Mouse (Mus musculus): Measurements from ENCODE around the gene Naa60. TPM values are rescaled to one million over a fixed set of nuclear protein-coding genes. Genes with fewer than 3 reads are reported as not detected.

The Naa60 gene
- polyA plus RNA-seq, 1 experiment: 27.1 TPM

- peaks cover 13% of the 10 kb centered on the region for H3K36me3 ChIP-seq (ENCODE audit: control insufficient read depth, insufficient read depth)
These were observed 56.4 kb downstream of the Naa60 start for GRCm38 (mm10) chr16:3928582-3928981.

GRCm38 (mm10) chr16:3929151-3929550, 57.0 kb downstream of the Naa60 start:
- Histone ChIP-seq H3K27me3 (ENCODE audit: control insufficient read depth, insufficient read depth, insufficient read length) (no peaks in the 10 kb centered on the region), H3ac (ENCODE audit: control insufficient read depth, insufficient read length, low read depth) (no peak overlapping the region), H3K79me2 (ENCODE audit: control insufficient read depth, insufficient read depth) (no peaks in the 10 kb centered on the region), H3K79me3 (ENCODE audit: low read depth) (no peaks in the 10 kb centered on the region), H3K4me3 (ENCODE audit: insufficient read depth, poor library complexity, severe bottlenecking) (no peak overlapping the region), H3K36me3 (ENCODE audit: control insufficient read depth, insufficient read depth) (peaks cover 13% of the 10 kb centered on the region)
- TF ChIP-seq FOSL1 (IDR thresholded peaks at IDR 0.05; ENCODE audit: insufficient read depth, low read length, poor library complexity, severe bottlenecking) (no peak), CTCF (IDR thresholded peaks at IDR 0.05; ENCODE audit: control insufficient read depth, insufficient read depth, insufficient read length) (no peak), MAX (IDR thresholded peaks at IDR 0.05) (no peak), CEBPB (IDR thresholded peaks at IDR 0.05; ENCODE audit: low read depth) (no peak), MYOG (IDR thresholded peaks at IDR 0.05; ENCODE audit: control insufficient read depth, extremely low read depth, insufficient read length) (no peak), USF1 (IDR thresholded peaks at IDR 0.05; ENCODE audit: low read depth) (no peak), MYOD1 (IDR thresholded peaks at IDR 0.05; ENCODE audit: control insufficient read depth, insufficient read length, low read depth) (no peak)

More at GRCm38 (mm10) chr16:3928582-3928981, 56.4 kb downstream of the Naa60 start:
- Histone ChIP-seq H3K27me3 (ENCODE audit: control insufficient read depth, insufficient read depth, insufficient read length) (no peaks in the 10 kb centered on the region), H3K79me3 (ENCODE audit: low read depth) (no peaks in the 10 kb centered on the region), H3ac (ENCODE audit: control insufficient read depth, insufficient read length, low read depth) (no peak overlapping the region), H3K79me2 (ENCODE audit: control insufficient read depth, insufficient read depth) (no peaks in the 10 kb centered on the region), H3K4me3 (ENCODE audit: insufficient read depth, poor library complexity, severe bottlenecking) (no peak overlapping the region)
- no peak for TF ChIP-seq MYOG (IDR thresholded peaks at IDR 0.05; ENCODE audit: control insufficient read depth, extremely low read depth, insufficient read length)
- no peak for TF ChIP-seq CTCF (IDR thresholded peaks at IDR 0.05; ENCODE audit: control insufficient read depth, insufficient read depth, insufficient read length)
- no peak for TF ChIP-seq FOSL1 (IDR thresholded peaks at IDR 0.05; ENCODE audit: insufficient read depth, low read length, poor library complexity, severe bottlenecking)
- TF ChIP-seq MAX (IDR thresholded peaks at IDR 0.05): no peak
- TF ChIP-seq MYOD1 (IDR thresholded peaks at IDR 0.05; ENCODE audit: control insufficient read depth, insufficient read length, low read depth): no peak
- TF ChIP-seq USF1 (IDR thresholded peaks at IDR 0.05; ENCODE audit: low read depth): no peak
- no peak for TF ChIP-seq CEBPB (IDR thresholded peaks at IDR 0.05; ENCODE audit: low read depth)

GRCm38 (mm10) chr16:3933536-3933935, 61.4 kb downstream of the Naa60 start:
- TF ChIP-seq CEBPB (IDR thresholded peaks at IDR 0.05; ENCODE audit: low read depth) (no peak), MYOG (IDR thresholded peaks at IDR 0.05; ENCODE audit: control insufficient read depth, extremely low read depth, insufficient read length) (no peak), MAX (IDR thresholded peaks at IDR 0.05) (peak; percentile 39), FOSL1 (IDR thresholded peaks at IDR 0.05; ENCODE audit: insufficient read depth, low read length, poor library complexity, severe bottlenecking) (peak; percentile 38)
- no peak overlapping the region for H3ac ChIP-seq (ENCODE audit: control insufficient read depth, insufficient read length, low read depth)
- no peak overlapping the region for H3K4me3 ChIP-seq (ENCODE audit: insufficient read depth, poor library complexity, severe bottlenecking)
- H3K79me3 ChIP-seq (ENCODE audit: low read depth): no peaks in the 10 kb centered on the region
- H3K36me3 ChIP-seq (ENCODE audit: control insufficient read depth, insufficient read depth): peaks cover 20% of the 10 kb centered on the region
- H3K27me3 ChIP-seq (ENCODE audit: control insufficient read depth, insufficient read depth, insufficient read length): no peaks in the 10 kb centered on the region
- no peaks in the 10 kb centered on the region for H3K79me2 ChIP-seq (ENCODE audit: control insufficient read depth, insufficient read depth)

- Histone ChIP-seq H3K36me3 (ENCODE audit: control insufficient read depth, insufficient read depth) (peaks cover 22% of the 10 kb centered on the region), H3K4me3 (ENCODE audit: insufficient read depth, poor library complexity, severe bottlenecking) (no peak overlapping the region), H3K79me2 (ENCODE audit: control insufficient read depth, insufficient read depth) (no peaks in the 10 kb centered on the region), H3ac (ENCODE audit: control insufficient read depth, insufficient read length, low read depth) (no peak overlapping the region), H3K79me3 (ENCODE audit: low read depth) (no peaks in the 10 kb centered on the region), H3K27me3 (ENCODE audit: control insufficient read depth, insufficient read depth, insufficient read length) (no peaks in the 10 kb centered on the region)
- no peak for TF ChIP-seq FOSL1 (IDR thresholded peaks at IDR 0.05; ENCODE audit: insufficient read depth, low read length, poor library complexity, severe bottlenecking)
- TF ChIP-seq MYOG (IDR thresholded peaks at IDR 0.05; ENCODE audit: control insufficient read depth, extremely low read depth, insufficient read length): no peak
- no peak for TF ChIP-seq USF1 (IDR thresholded peaks at IDR 0.05; ENCODE audit: low read depth)
- TF ChIP-seq MYOD1 (IDR thresholded peaks at IDR 0.05; ENCODE audit: control insufficient read depth, insufficient read length, low read depth): no peak
- no peak for TF ChIP-seq CEBPB (IDR thresholded peaks at IDR 0.05; ENCODE audit: low read depth)
- no peak for TF ChIP-seq CTCF (IDR thresholded peaks at IDR 0.05; ENCODE audit: control insufficient read depth, insufficient read depth, insufficient read length)
- no peak for TF ChIP-seq MAX (IDR thresholded peaks at IDR 0.05)
These were observed 61.9 kb downstream of the Naa60 start for GRCm38 (mm10) chr16:3934091-3934490.

- H3K4me3 ChIP-seq (ENCODE audit: insufficient read depth, poor library complexity, severe bottlenecking): no peak overlapping the region
- H3ac ChIP-seq (ENCODE audit: control insufficient read depth, insufficient read length, low read depth): no peak overlapping the region
- TF ChIP-seq CEBPB (IDR thresholded peaks at IDR 0.05; ENCODE audit: low read depth) (no peak), FOSL1 (IDR thresholded peaks at IDR 0.05; ENCODE audit: insufficient read depth, low read length, poor library complexity, severe bottlenecking) (peak; percentile 69), MYOD1 (IDR thresholded peaks at IDR 0.05; ENCODE audit: control insufficient read depth, insufficient read length, low read depth) (no peak), CTCF (IDR thresholded peaks at IDR 0.05; ENCODE audit: control insufficient read depth, insufficient read depth, insufficient read length) (no peak)
- H3K79me2 ChIP-seq (ENCODE audit: control insufficient read depth, insufficient read depth): no peaks in the 10 kb centered on the region
- H3K79me3 ChIP-seq (ENCODE audit: low read depth): no peaks in the 10 kb centered on the region
- peaks cover 22% of the 10 kb centered on the region for H3K36me3 ChIP-seq (ENCODE audit: control insufficient read depth, insufficient read depth)
- no peaks in the 10 kb centered on the region for H3K27me3 ChIP-seq (ENCODE audit: control insufficient read depth, insufficient read depth, insufficient read length)
These were observed 62.5 kb downstream of the Naa60 start for GRCm38 (mm10) chr16:3934701-3935100.

GRCm38 (mm10) chr16:3951141-3951540, 79.0 kb downstream of the Naa60 start:
- Histone ChIP-seq H3K36me3 (ENCODE audit: control insufficient read depth, insufficient read depth) (no peaks in the 10 kb centered on the region), H3K4me3 (ENCODE audit: insufficient read depth, poor library complexity, severe bottlenecking) (no peak overlapping the region), H3K79me2 (ENCODE audit: control insufficient read depth, insufficient read depth) (no peaks in the 10 kb centered on the region), H3ac (ENCODE audit: control insufficient read depth, insufficient read length, low read depth) (no peak overlapping the region), H3K27me3 (ENCODE audit: control insufficient read depth, insufficient read depth, insufficient read length) (no peaks in the 10 kb centered on the region), H3K79me3 (ENCODE audit: low read depth) (no peaks in the 10 kb centered on the region)
- no peak for TF ChIP-seq USF1 (IDR thresholded peaks at IDR 0.05; ENCODE audit: low read depth)
- TF ChIP-seq CEBPB (IDR thresholded peaks at IDR 0.05; ENCODE audit: low read depth): no peak
- TF ChIP-seq MYOG (IDR thresholded peaks at IDR 0.05; ENCODE audit: control insufficient read depth, extremely low read depth, insufficient read length): no peak
- no peak for TF ChIP-seq MAX (IDR thresholded peaks at IDR 0.05)
- no peak for TF ChIP-seq FOSL1 (IDR thresholded peaks at IDR 0.05; ENCODE audit: insufficient read depth, low read length, poor library complexity, severe bottlenecking)
- TF ChIP-seq MYOD1 (IDR thresholded peaks at IDR 0.05; ENCODE audit: control insufficient read depth, insufficient read length, low read depth): no peak
- no peak for TF ChIP-seq CTCF (IDR thresholded peaks at IDR 0.05; ENCODE audit: control insufficient read depth, insufficient read depth, insufficient read length)

Small RNA genes within 50 kb of the gene (microRNA-seq; reads per million reads assigned to microRNA genes)
- not detected for gene Gm23493 (ENCODE audit: borderline microRNAs expressed)

Other genes starting within 250 kb of the Naa60 start
- not detected for gene Mefv, start 154.3 kb upstream of the Naa60 start, polyA plus RNA-seq (2012; fragmentation: generic; extraction: Trizol)
- gene Zfp263, start 128.3 kb upstream of the Naa60 start, polyA plus RNA-seq (2012; fragmentation: generic; extraction: Trizol): not detected
- gene Olfr15, start 41.5 kb upstream of the Naa60 start, polyA plus RNA-seq (2012; fragmentation: generic; extraction: Trizol): not detected
- gene Zfp174, start 25.1 kb upstream of the Naa60 start, polyA plus RNA-seq (2012; fragmentation: generic; extraction: Trizol): 0.18 TPM
- 1.1 TPM for gene Zfp597, start 12.2 kb downstream of the Naa60 start, polyA plus RNA-seq (2012; fragmentation: generic; extraction: Trizol)
- gene Gm20695, start 12.3 kb downstream of the Naa60 start, polyA plus RNA-seq (2012; fragmentation: generic; extraction: Trizol): 0.22 TPM
- gene 1700037C18Rik, start 36.3 kb downstream of the Naa60 start, polyA plus RNA-seq (2012; fragmentation: generic; extraction: Trizol): 5.9 TPM
- gene Cluap1, start 36.4 kb downstream of the Naa60 start, polyA plus RNA-seq (2012; fragmentation: generic; extraction: Trizol): 7.7 TPM
- 0.84 TPM for gene Nlrc3, start 104.3 kb downstream of the Naa60 start, polyA plus RNA-seq (2012; fragmentation: generic; extraction: Trizol)
- gene Slx4, start 131.4 kb downstream of the Naa60 start, polyA plus RNA-seq (2012; fragmentation: generic; extraction: Trizol): 16.1 TPM
- 1.5 TPM for gene Dnase1, start 164.6 kb downstream of the Naa60 start, polyA plus RNA-seq (2012; fragmentation: generic; extraction: Trizol)
- gene Trap1, start 205.5 kb downstream of the Naa60 start, polyA plus RNA-seq (2012; fragmentation: generic; extraction: Trizol): 90.4 TPM